Mouse (Mus musculus) right cerebral cortex, postnatal 10 days (tissue): ENCODE results near the gene Pex14.

Source experiments
- DNase-seq, 2 experiments: peaks; one replicate each; pipeline ENCODE4 v3.0.0; 2021; ENCODE audit warnings: low spot score in 2 of 2

Pex14 gene

GRCm38 (mm10) chr4:149057470-149057869 is 42.2 kb downstream of the Pex14 start:
- no peak for DNase-seq

GRCm38 (mm10) chr4:149056957-149057356 is 42.7 kb downstream of the Pex14 start:
- DNase-seq, result no peak

GRCm38 (mm10) chr4:149055847-149056246 is 43.8 kb downstream of the Pex14 start:
- DNase-seq, result no peak

GRCm38 (mm10) chr4:149049351-149050159 is 50.1 kb downstream of the Pex14 start:
- DNase-seq, result no peak

- DNase-seq, result peak in 1 of 2 experiments; percentile 45
Observed at GRCm38 (mm10) chr4:149048625-149049228, 50.9 kb downstream of the Pex14 start.

- DNase-seq, result peak; percentile 43 to 49
Observed at GRCm38 (mm10) chr4:149047360-149047759, 52.3 kb downstream of the Pex14 start.

GRCm38 (mm10) chr4:149045885-149046284 is 53.8 kb downstream of the Pex14 start:
- DNase-seq, result no peak

- DNase-seq, result no peak
Observed at GRCm38 (mm10) chr4:149040289-149040688, 59.4 kb downstream of the Pex14 start.

GRCm38 (mm10) chr4:149037706-149038105 is 62.0 kb downstream of the Pex14 start:
- DNase-seq, result no peak

- no peak for DNase-seq
Observed at GRCm38 (mm10) chr4:149036592-149036991, 63.1 kb downstream of the Pex14 start.

GRCm38 (mm10) chr4:149031507-149031906 is 68.2 kb downstream of the Pex14 start:
- no peak for DNase-seq

GRCm38 (mm10) chr4:149027571-149027970 is 72.1 kb downstream of the Pex14 start:
- no peak for DNase-seq

- no peak for DNase-seq
Observed at GRCm38 (mm10) chr4:149025242-149025641, 74.4 kb downstream of the Pex14 start.

GRCm38 (mm10) chr4:149021021-149021420 is 78.7 kb downstream of the Pex14 start:
- DNase-seq, result no peak

- no peak for DNase-seq
Observed at GRCm38 (mm10) chr4:149019456-149019855, 80.2 kb downstream of the Pex14 start.

GRCm38 (mm10) chr4:149006756-149007155 is 92.9 kb downstream of the Pex14 start:
- no peak for DNase-seq

- DNase-seq, result no peak
Observed at GRCm38 (mm10) chr4:149006107-149006506, 93.6 kb downstream of the Pex14 start.

GRCm38 (mm10) chr4:149002441-149003093 is 97.1 kb downstream of the Pex14 start:
- DNase-seq, result no peak

- no peak for DNase-seq
Observed at GRCm38 (mm10) chr4:149001515-149001914, 98.2 kb downstream of the Pex14 start.

- DNase-seq, result no peak
Observed at GRCm38 (mm10) chr4:149000746-149001145, 98.9 kb downstream of the Pex14 start.

- DNase-seq, result no peak
Observed at GRCm38 (mm10) chr4:148993948-148994347, 105.7 kb downstream of the Pex14 start.

GRCm38 (mm10) chr4:148990038-148990437 is 109.6 kb downstream of the Pex14 start:
- DNase-seq, result no peak
